Mouse (Mus musculus) hindbrain, embryonic 14.5 days (tissue): ENCODE measurements around the gene Hibch. TPM values are rescaled to one million over a fixed set of nuclear protein-coding genes. Genes with fewer than 3 reads are reported as not detected.
"Not testable (repeated sequence)": the region's sequence is repeated elsewhere in the genome, so short reads cannot be mapped to it uniquely, and the experiment has no call there.

Experiments used
- ATAC-seq: fragments of 200-750 bp; cut with Nextera tagmentation; 2 replicates; pipeline ENCODE4 v1.8.0; 2017; ENCODE audit warnings: moderate number of reproducible peaks, mild to moderate bottlenecking, moderate TSS enrichment, moderate library complexity; ENCODE audit not compliant: low FRiP score
- DNase-seq: peaks from one replicate; pipeline ENCODE4 v3.0.0-alpha.2; 2015; ENCODE audit warnings: low spot score
- H3K27ac ChIP-seq: fragments of 300-500 bp; sonication (generic); 2 replicates; pipeline ENCODE4 v1.5.1; 2014; ENCODE audit warnings: mild to moderate bottlenecking, moderate library complexity
- H3K27me3 ChIP-seq: fragments of 300-500 bp; sonication (generic); 2 replicates; pipeline ENCODE4 v1.6.1; 2014; ENCODE audit warnings: mild to moderate bottlenecking, low read length, mixed read lengths; ENCODE audit not compliant: control insufficient read depth, insufficient read depth
- H3K36me3 ChIP-seq: fragments of 300-500 bp; sonication (generic); replicated peaks from 2 replicates; pipeline ENCODE4 v1.6.1; 2014; ENCODE audit not compliant: control insufficient read depth, insufficient read depth
- H3K4me1 ChIP-seq: fragments of 300-500 bp; sonication (generic); replicated peaks from 2 replicates; pipeline ENCODE4 v1.6.1; 2014; ENCODE audit warnings: antibody characterized with exemption, low read length, mixed read lengths; ENCODE audit not compliant: control insufficient read depth, insufficient read depth
- H3K4me2 ChIP-seq: fragments of 300-500 bp; sonication (generic); replicated peaks from 2 replicates; pipeline ENCODE4 v1.6.1; 2014; ENCODE audit warnings: mild to moderate bottlenecking, moderate library complexity
- H3K4me3 ChIP-seq: fragments of 300-500 bp; sonication (generic); replicated peaks from 2 replicates; pipeline ENCODE4 v1.5.1; 2014; ENCODE audit warnings: mild to moderate bottlenecking, low read length
- H3K9ac ChIP-seq: fragments of 300-500 bp; sonication (generic); 2 replicates; pipeline ENCODE4 v1.6.1; 2014
- H3K9me3 ChIP-seq: fragments of 300-500 bp; sonication (generic); 2 replicates; pipeline ENCODE4 v1.6.1; 2016; ENCODE audit warnings: low read length; ENCODE audit not compliant: control insufficient read depth
- whole genome bisulfite sequencing: fragments of 180-500 bp; shearing (Covaris S2); extraction: QIAGEN DNeasy Blood & Tissue Kit; methylation state at CpG from one replicate; pipeline ENCODE4 v1.1.7; 2014; 5-methylcytosine and 5-hydroxymethylcytosine counted together
- polyA plus RNA-seq: library from polyadenylated mRNA; unstranded; fragments of >200 nt; fragmentation: Nextera tagmentation; extraction: Ambion mirVana; gene quantifications from 2 replicates; pipeline ENCODE4 v1.2.1, GENCODE M21; 2014

Gene Hibch
- polyA plus RNA-seq, 1 experiment from 2014 or later, result 32.3 TPM

DNA sequence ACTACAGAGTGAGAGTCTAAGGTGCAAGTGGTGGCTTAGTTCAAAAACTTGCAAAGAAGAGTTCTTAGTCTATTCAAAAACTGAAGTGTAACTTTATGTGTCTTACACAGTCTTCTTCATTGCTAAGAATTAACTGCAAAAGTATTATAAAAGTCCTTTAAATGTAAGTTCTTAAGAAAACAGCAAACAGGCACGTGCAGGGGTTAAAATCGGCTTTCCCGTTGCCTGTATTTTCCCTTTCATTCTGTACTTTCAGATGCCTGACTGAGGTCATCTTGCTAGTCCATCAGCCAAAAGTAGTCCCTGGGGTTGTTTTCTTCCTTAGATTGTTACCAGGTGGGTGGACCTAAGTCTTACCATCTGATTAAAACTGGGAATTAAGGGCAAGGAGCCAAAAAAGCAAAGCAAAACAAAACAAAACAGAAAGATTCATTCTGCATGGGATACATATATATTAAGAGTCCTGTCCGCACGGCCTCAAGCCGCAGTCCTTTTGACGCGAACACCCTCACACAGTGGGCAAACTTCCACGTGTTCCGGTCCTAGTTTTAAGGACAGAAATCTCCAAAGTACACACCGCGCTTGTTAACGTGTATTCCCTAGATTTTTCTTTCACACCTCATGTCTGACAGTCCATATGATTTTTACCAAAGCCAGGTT, 28.4 kb upstream of the Hibch start:
- H3K27me3 ChIP-seq, result no peaks in the 10 kb centered on the region
- H3K27ac ChIP-seq, result peak overlapping the region; percentile 93; the same call in 1 of the 2 replicates
- H3K9ac ChIP-seq, result peak overlapping the region; percentile 94
- DNase-seq (no peak), ATAC-seq (0 out of 2 replicates have a peak, but pooled peaks have one; percentile 13)
- H3K4me3 ChIP-seq, result peak overlapping the region; percentile 70
- WGBS, result 67% methylated on average over 13 of the region's 13 CpGs
- H3K4me2 ChIP-seq, result peak overlapping the region; percentile 56
- no peaks in the 10 kb centered on the region for H3K36me3 ChIP-seq
- peaks cover 20% of the 10 kb centered on the region for H3K4me1 ChIP-seq
- no peaks in the 10 kb centered on the region for H3K9me3 ChIP-seq

DNA sequence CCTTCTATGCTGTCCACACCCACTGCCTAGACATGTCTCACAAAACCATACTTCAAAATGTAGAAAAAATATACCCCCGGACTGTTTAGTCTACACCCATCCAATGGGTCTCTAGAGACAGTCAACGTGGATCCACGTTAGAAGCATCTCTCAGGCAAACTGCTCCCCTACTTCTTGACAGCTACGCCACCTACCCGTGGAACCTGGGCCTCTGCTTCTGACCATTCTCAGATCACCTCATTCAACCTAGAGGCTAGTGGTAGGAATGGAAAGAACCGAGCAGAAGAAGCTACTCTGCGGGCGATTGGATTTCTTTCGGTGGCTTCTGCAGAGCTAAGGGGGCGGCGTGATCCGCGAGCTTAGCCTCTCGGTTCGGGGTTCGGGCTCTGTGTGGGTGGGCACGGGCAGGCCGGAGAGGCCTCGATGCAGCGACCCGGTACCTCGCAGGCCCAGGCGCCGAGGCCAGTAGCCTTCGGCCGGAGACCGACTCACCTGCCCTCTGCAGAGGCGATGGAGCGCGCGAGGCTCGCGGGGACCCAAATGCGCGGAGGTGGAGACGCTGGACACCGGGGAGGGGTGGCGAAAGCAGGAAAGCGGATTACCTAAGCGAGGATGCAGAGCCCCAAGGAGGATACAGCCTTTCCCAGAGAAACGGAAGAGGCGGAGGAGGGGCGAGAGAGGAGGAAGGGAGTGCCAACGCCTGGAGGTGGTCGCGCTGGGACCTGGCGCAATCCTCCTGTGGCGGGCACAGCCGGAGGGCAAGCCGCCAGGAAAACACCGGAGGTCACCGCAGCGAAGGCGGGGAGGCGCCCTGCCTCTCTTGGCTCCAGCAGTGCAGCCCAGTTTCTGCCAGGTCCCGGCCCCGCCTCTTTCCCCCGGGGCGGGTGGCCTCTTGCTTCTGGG, 27.6 kb upstream of the Hibch start, which contains the start of gene Inpp1:
TSS of gene Inpp1 (minus strand) at position 779 of the 903 bp plus-strand sequence.
- ATAC-seq (peak; percentile 87), DNase-seq (peak; percentile 67)
- Histone ChIP-seq H3K9me3 (no peaks in the 10 kb centered on the region), H3K27me3 (no peaks in the 10 kb centered on the region), H3K9ac (peak within 1 kb of the TSS; percentile 94), H3K27ac (peak within 1 kb of the TSS; percentile 93), H3K4me1 (peaks cover 20% of the 10 kb centered on the region), H3K4me2 (peak within 1 kb of the TSS; percentile 56), H3K4me3 (peak within 1 kb of the TSS; percentile 70), H3K36me3 (no peaks in the 10 kb centered on the region)
- 1% methylated on average over 59 of the region's 59 CpGs for WGBS

DNA sequence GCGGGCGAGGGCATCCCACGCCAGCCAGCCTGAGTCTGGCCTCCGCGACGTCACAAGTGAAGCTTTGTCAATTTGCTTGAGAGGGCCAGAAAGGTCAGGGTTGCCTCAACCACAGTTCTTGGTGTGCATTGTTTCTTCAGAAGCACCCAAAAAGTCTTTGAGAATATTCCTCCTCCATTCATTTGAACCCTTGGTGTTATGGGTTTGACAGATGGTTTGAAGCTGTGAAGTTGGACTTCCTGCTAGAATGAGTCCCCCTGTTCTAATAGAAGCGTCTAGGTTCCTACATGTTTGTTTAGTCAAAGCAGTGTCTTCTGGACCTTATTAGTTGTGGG, 26.9 kb upstream of the Hibch start:
- H3K27ac ChIP-seq, result peak overlapping the region; percentile 93
- no peaks in the 10 kb centered on the region for H3K9me3 ChIP-seq
- H3K36me3 ChIP-seq, result no peaks in the 10 kb centered on the region
- peak overlapping the region; percentile 70 for H3K4me3 ChIP-seq
- peak overlapping the region; percentile 94 for H3K9ac ChIP-seq
- H3K4me1 ChIP-seq, result peaks cover 20% of the 10 kb centered on the region
- H3K27me3 ChIP-seq, result no peaks in the 10 kb centered on the region
- 4% methylated on average over 7 of the region's 7 CpGs for WGBS
- peak overlapping the region; percentile 56 for H3K4me2 ChIP-seq
- DNase-seq, result peak; percentile 59
- no peak for ATAC-seq

GRCm38 (mm10) chr1:52839099-52839498, 5.6 kb upstream of the Hibch start:
- H3K4me3 ChIP-seq, result no peak overlapping the region
- ATAC-seq (no peak), DNase-seq (no peak)
- H3K4me1 ChIP-seq, result no peaks in the 10 kb centered on the region
- H3K27ac ChIP-seq, result no peak overlapping the region
- H3K4me2 ChIP-seq, result no peak overlapping the region
- no peaks in the 10 kb centered on the region for H3K27me3 ChIP-seq
- WGBS, result 93% methylated on average over 2 of the region's 3 CpGs
- no peak overlapping the region for H3K9ac ChIP-seq
- no peaks in the 10 kb centered on the region for H3K36me3 ChIP-seq
- no peaks in the 10 kb centered on the region for H3K9me3 ChIP-seq

- DNase-seq, result no peak
Measured at GRCm38 (mm10) chr1:52844354-52844753, 375 bp upstream of the Hibch start.

DNA sequence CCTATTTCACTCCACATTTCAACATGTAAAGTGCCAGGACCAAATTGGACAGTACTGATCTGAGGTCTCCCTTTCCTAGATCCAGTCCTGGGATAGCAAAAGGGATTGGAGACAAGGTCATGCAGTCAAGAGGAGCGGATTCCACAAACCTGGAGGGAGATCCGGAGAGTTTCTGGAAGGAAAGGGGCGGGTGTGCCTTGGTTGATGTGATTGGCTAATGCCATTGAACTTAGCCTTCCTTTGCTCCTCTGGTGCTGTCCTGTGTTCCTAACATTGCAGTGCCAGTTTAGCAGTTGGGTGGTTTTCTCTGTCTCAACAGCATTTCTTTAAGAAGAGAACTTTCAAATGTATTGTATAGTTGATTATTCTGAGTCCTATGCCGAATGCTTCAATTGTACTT, 1.8 kb downstream of the Hibch start:
- Histone ChIP-seq H3K4me3 (no peak overlapping the region), H3K36me3 (no peaks in the 10 kb centered on the region), H3K4me1 (peaks cover 8% of the 10 kb centered on the region), H3K27ac (no peak overlapping the region), H3K9ac (no peak overlapping the region), H3K4me2 (no peak overlapping the region), H3K9me3 (no peaks in the 10 kb centered on the region), H3K27me3 (no peaks in the 10 kb centered on the region)
- no peak for ATAC-seq
- 96% methylated on average over 4 of the region's 4 CpGs for WGBS
- DNase-seq, result no peak

More at GRCm38 (mm10) chr1:52844354-52844753, 375 bp upstream of the Hibch start:
- 26% methylated on average over 3 of the region's 3 CpGs for WGBS
- Histone ChIP-seq H3K36me3 (no peaks in the 10 kb centered on the region), H3K4me2 (peak overlapping the region; percentile 52), H3K27ac (no peak overlapping the region), H3K9me3 (no peaks in the 10 kb centered on the region), H3K9ac (0 out of 2 replicates have a peak overlapping the region, but pooled peaks have one; percentile 77), H3K4me3 (peak overlapping the region; percentile 55), H3K4me1 (peaks cover 8% of the 10 kb centered on the region), H3K27me3 (no peaks in the 10 kb centered on the region)
- ATAC-seq, result no peak

DNA sequence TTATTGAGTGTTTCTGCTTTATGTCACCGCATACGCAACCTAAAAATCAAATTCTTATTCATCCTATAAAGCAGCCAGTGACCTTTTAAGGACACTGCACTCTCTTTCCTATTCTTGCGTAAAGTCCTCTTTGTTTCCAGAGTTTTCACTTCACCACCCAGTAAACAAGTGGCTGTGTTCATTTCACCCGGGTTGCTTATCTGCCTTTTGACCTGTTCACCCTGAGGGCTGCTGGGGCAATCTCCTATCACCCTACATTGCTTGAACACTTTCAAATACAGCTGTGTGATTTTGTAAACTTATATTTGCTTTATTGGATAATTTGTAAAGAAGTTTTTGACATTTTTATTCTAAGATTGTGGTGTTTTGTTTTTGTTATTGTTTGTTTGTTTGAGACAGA, 4.7 kb downstream of the Hibch start:
- 70% methylated on average over 4 of the region's 4 CpGs for WGBS
- Histone ChIP-seq H3K9me3 (no peaks in the 10 kb centered on the region), H3K9ac (no peak overlapping the region), H3K27me3 (no peaks in the 10 kb centered on the region), H3K4me3 (no peak overlapping the region), H3K4me1 (peaks cover 8% of the 10 kb centered on the region), H3K4me2 (no peak overlapping the region), H3K27ac (no peak overlapping the region), H3K36me3 (no peaks in the 10 kb centered on the region)
- ATAC-seq (no peak), DNase-seq (no peak)

- H3K9me3 ChIP-seq, H3K9ac ChIP-seq, H3K4me3 ChIP-seq, H3K27ac ChIP-seq, H3K27me3 ChIP-seq, H3K4me1 ChIP-seq, H3K4me2 ChIP-seq, H3K36me3 ChIP-seq: not testable (repeated sequence)
- WGBS, result no CpG with 5 or more reads among the region's 1 CpGs
- ATAC-seq (peak; percentile 40; the same call in 1 of the 2 replicates), DNase-seq (peak; percentile 40)
Measured at GRCm38 (mm10) chr1:52854029-52854428, 9.3 kb downstream of the Hibch start.

DNA sequence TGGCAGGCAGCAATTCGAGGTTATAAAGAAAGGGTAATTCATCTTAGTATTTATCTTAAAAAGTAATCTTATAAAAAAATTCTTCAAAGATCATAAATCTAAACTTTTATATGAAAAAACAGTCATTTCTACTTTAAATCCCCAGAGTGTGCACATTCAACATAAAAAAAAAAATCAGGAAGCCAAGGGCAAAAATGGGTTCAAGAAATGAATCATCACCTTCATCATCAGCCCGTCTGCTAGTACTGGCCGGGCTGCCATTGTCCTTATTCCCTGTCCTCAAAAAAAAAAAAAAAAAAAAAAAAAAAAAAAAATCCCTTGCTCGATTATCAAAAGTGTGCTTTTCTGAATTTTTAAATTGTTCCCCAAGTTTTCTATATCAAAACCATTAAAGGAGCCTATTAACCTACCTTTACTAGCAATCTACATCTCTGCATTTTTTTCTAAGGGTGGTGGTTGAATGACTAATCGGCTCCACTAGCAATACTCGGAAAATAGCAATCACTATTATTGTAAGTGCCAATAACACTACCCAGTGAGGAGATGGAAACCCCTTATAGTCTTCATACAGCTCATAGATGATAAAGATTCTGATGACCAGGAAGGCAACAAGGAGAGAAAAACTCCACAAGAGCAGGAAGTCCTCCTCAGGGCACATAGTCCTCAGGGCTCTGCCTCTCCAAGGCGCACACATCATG, 11.3 kb downstream of the Hibch start:
- Histone ChIP-seq H3K4me3 (no peak overlapping the region), H3K4me2 (no peak overlapping the region), H3K9ac (no peak overlapping the region), H3K27ac (no peak overlapping the region), H3K27me3 (no peaks in the 10 kb centered on the region), H3K9me3 (no peaks in the 10 kb centered on the region), H3K4me1 (no peaks in the 10 kb centered on the region), H3K36me3 (peaks cover 11% of the 10 kb centered on the region; the same call in 1 of the 2 replicates)
- 93% methylated on average over 7 of the region's 7 CpGs for WGBS
- ATAC-seq (no peak), DNase-seq (no peak)
